Mouse (Mus musculus) liver, adult 2 months (tissue): Measurements from ENCODE around the gene Glycam1. TPM values are rescaled to one million over a fixed set of nuclear protein-coding genes. Genes with fewer than 3 reads are reported as not detected.
"Not testable (repeated sequence)": the region's sequence is repeated elsewhere in the genome, so short reads cannot be mapped to it uniquely, and the experiment has no call there.

Source experiments
- DNase-seq: peaks from one replicate; pipeline ENCODE4 v3.0.0-alpha.2; 2011; ENCODE audit warnings: low read depth, low spot score; ENCODE audit errors: extremely low read depth
- H3K27ac ChIP-seq: fragments of 200-500 bp; replicated peaks from 2 replicates; pipeline ENCODE4 v1.5.1; 2012; ENCODE audit warnings: low read depth, mild to moderate bottlenecking, control low read depth, inconsistent platforms, low read length; ENCODE audit not compliant: insufficient read depth
- H3K27me3 ChIP-seq: fragments of 200-500 bp; 2 replicates; pipeline ENCODE4 v1.6.1; 2012; ENCODE audit warnings: mild to moderate bottlenecking, moderate library complexity, low read length, inconsistent platforms; ENCODE audit not compliant: control insufficient read depth, insufficient read depth
- H3K36me3 ChIP-seq: fragments of 200-500 bp; 2 replicates; pipeline ENCODE4 v1.6.1; 2012; ENCODE audit warnings: low read length, inconsistent platforms; ENCODE audit not compliant: control insufficient read depth, insufficient read depth
- H3K4me1 ChIP-seq: fragments of 200-500 bp; 2 replicates; pipeline ENCODE4 v1.6.1; 2011; ENCODE audit warnings: low read length; ENCODE audit not compliant: control insufficient read depth, insufficient read depth
- H3K4me3 ChIP-seq: fragments of 200-500 bp; 2 replicates; pipeline ENCODE4 v1.5.1; 2011; ENCODE audit warnings: low read depth, mild to moderate bottlenecking, control low read depth, low read length, moderate library complexity; ENCODE audit not compliant: insufficient read depth
- H3K79me2 ChIP-seq: fragments of 200-500 bp; 2 replicates; pipeline ENCODE4 v1.6.1; 2012; ENCODE audit warnings: inconsistent platforms, mild to moderate bottlenecking, low read length, moderate library complexity; ENCODE audit not compliant: control insufficient read depth, insufficient read depth
- H3K9ac ChIP-seq: fragments of 200-500 bp; 2 replicates; pipeline ENCODE4 v1.6.1; 2012; ENCODE audit warnings: low read depth, mild to moderate bottlenecking, control low read depth, inconsistent platforms, low read length
- CTCF ChIP-seq: fragments of 200-500 bp; IDR thresholded peaks from 2 replicates; pipeline ENCODE4 v1.5.1; 2011; ENCODE audit warnings: low read depth, low read length, control low read depth
- POLR2A ChIP-seq: fragments of 200-500 bp; IDR thresholded peaks from 2 replicates; pipeline ENCODE4 v1.6.1; 2011; ENCODE audit warnings: low read length, control low read depth; ENCODE audit not compliant: insufficient read depth; ENCODE audit errors: extremely low read depth
- WGBS: fragments of 180-500 bp; shearing (Covaris S2); methylation state at CpG from one replicate; pipeline ENCODE4 v1.1.7; 2018; 5-methylcytosine and 5-hydroxymethylcytosine counted together
- polyA plus RNA-seq: library from polyadenylated mRNA; depleted of rRNA; stranded (reverse); fragments of >200 nt; gene quantifications from 2 replicates; pipeline ENCODE4 v1.2.3, GENCODE M21; 2012; rRNA removed
- total RNA-seq: library from RNA; depleted of rRNA; stranded (reverse); fragments of >200 nt; gene quantifications from 2 replicates; pipeline ENCODE4 v1.2.3, GENCODE M21; 2014; rRNA removed

Gene Glycam1
- total RNA-seq = not detected in 2 replicates
- polyA plus RNA-seq = not detected in 2 replicates

- H3K27ac ChIP-seq = no peak within 1 kb of the TSS
- no peak within 1 kb of the TSS for H3K4me3 ChIP-seq
- no peak for DNase-seq
- no peaks in the 10 kb centered on the region for H3K27me3 ChIP-seq
- H3K9ac ChIP-seq = no peak within 1 kb of the TSS
- no peak for TF ChIP-seq POLR2A
- TF ChIP-seq CTCF = no peak
- H3K79me2 ChIP-seq = no peaks in the 10 kb centered on the region
- H3K4me1 ChIP-seq = no peaks in the 10 kb centered on the region
- no peaks in the 10 kb centered on the region for H3K36me3 ChIP-seq
Observed at GRCm38 (mm10) chr15:103564981-103565380, at the start of gene Glycam1. Glycam1 (minus strand) TSS chr15:103565081.

GRCm38 (mm10) chr15:103604481-103604880 is 39.6 kb upstream of the Glycam1 start:
- no peak overlapping the region for H3K9ac ChIP-seq
- WGBS = 66% methylated on average over 1 of the region's 1 CpGs
- H3K27me3 ChIP-seq = no peaks in the 10 kb centered on the region; the same call in 1 of the 2 replicates
- H3K4me3 ChIP-seq = no peak overlapping the region
- no peak overlapping the region for H3K27ac ChIP-seq
- no peak for TF ChIP-seq CTCF
- TF ChIP-seq POLR2A = no peak
- no peaks in the 10 kb centered on the region for H3K79me2 ChIP-seq
- no peaks in the 10 kb centered on the region for H3K4me1 ChIP-seq
- no peaks in the 10 kb centered on the region for H3K36me3 ChIP-seq
- DNase-seq = no peak

GRCm38 (mm10) chr15:103590779-103591178 is 25.9 kb upstream of the Glycam1 start:
- TF ChIP-seq POLR2A = no peak
- no peak for TF ChIP-seq CTCF
- H3K79me2 ChIP-seq = no peaks in the 10 kb centered on the region
- no peak overlapping the region for H3K27ac ChIP-seq
- no peaks in the 10 kb centered on the region for H3K27me3 ChIP-seq
- H3K4me3 ChIP-seq = no peak overlapping the region
- no peak for DNase-seq
- H3K9ac ChIP-seq = no peak overlapping the region
- WGBS = 86% methylated on average over 2 of the region's 2 CpGs
- no peaks in the 10 kb centered on the region for H3K4me1 ChIP-seq
- H3K36me3 ChIP-seq = no peaks in the 10 kb centered on the region

GRCm38 (mm10) chr15:103587752-103588151 is 22.9 kb upstream of the Glycam1 start:
- not testable (repeated sequence) for H3K27ac ChIP-seq, H3K4me1 ChIP-seq, H3K36me3 ChIP-seq, H3K9ac ChIP-seq, DNase-seq, H3K79me2 ChIP-seq, H3K4me3 ChIP-seq, H3K27me3 ChIP-seq
- 71% methylated on average over 4 of the region's 4 CpGs for WGBS

GRCm38 (mm10) chr15:103585876-103586275 is 21.0 kb upstream of the Glycam1 start:
- TF ChIP-seq POLR2A (no peak), CTCF (no peak)
- Histone ChIP-seq H3K27ac (no peak overlapping the region), H3K36me3 (no peaks in the 10 kb centered on the region), H3K27me3 (no peaks in the 10 kb centered on the region), H3K79me2 (no peaks in the 10 kb centered on the region), H3K4me3 (no peak overlapping the region), H3K9ac (no peak overlapping the region), H3K4me1 (no peaks in the 10 kb centered on the region)
- no peak for DNase-seq
- 81% methylated on average over 2 of the region's 2 CpGs for WGBS

GRCm38 (mm10) chr15:103552096-103552690 is 12.7 kb downstream of the Glycam1 start:
- H3K36me3 ChIP-seq = no peaks in the 10 kb centered on the region
- 44% methylated on average over 3 of the region's 3 CpGs for WGBS
- no peak overlapping the region for H3K9ac ChIP-seq
- no peak overlapping the region for H3K27ac ChIP-seq
- H3K27me3 ChIP-seq = no peaks in the 10 kb centered on the region
- TF ChIP-seq POLR2A (no peak), CTCF (peak; percentile 55)
- H3K79me2 ChIP-seq = no peaks in the 10 kb centered on the region
- H3K4me3 ChIP-seq = no peak overlapping the region
- H3K4me1 ChIP-seq = no peaks in the 10 kb centered on the region
- peak; percentile 41 for DNase-seq
